Mouse (Mus musculus): ENCODE results near the gene Rcsd1.

Gene Rcsd1

GRCm38 (mm10) chr1:165709629-165710256 is at the start of gene Rcsd1:
Gene Rcsd1 (minus strand): TSS chr1:165709757.
- in situ Hi-C loops (cut with MboI; ENCODE audit: unreplicated experiment in 2 of 2) = loop anchor here in 1 of 2 experiments (25.0 kb wide), 1 partner anchor 822 kb away; no protein-coding TSS in a partner anchor

GRCm38 (mm10) chr1:165755194-165755593 is 45.6 kb upstream of the Rcsd1 start:
- in situ Hi-C loops (cut with MboI; ENCODE audit: unreplicated experiment in 2 of 2) = loop anchor here in 1 of 2 experiments (25.0 kb wide), 1 partner anchor 293 kb away; the partner anchor contains the start of genes Dcaf6 and Mpc2

GRCm38 (mm10) chr1:165754205-165754604 is 44.6 kb upstream of the Rcsd1 start:
- in situ Hi-C loops (cut with MboI; ENCODE audit: unreplicated experiment in 2 of 2) = loop anchor here in 1 of 2 experiments (25.0 kb wide), 1 partner anchor 292 kb away; the partner anchor contains the start of genes Dcaf6 and Mpc2

GRCm38 (mm10) chr1:165751838-165752237 is 42.3 kb upstream of the Rcsd1 start:
- in situ Hi-C loops (cut with MboI; ENCODE audit: unreplicated experiment in 2 of 2) = loop anchor here in 1 of 2 experiments (25.0 kb wide), 1 partner anchor 290 kb away; the partner anchor contains the start of genes Dcaf6 and Mpc2

GRCm38 (mm10) chr1:165751142-165751541 is 41.6 kb upstream of the Rcsd1 start:
- in situ Hi-C loops (cut with MboI; ENCODE audit: unreplicated experiment in 2 of 2) = loop anchor here in 1 of 2 experiments (25.0 kb wide), 1 partner anchor 289 kb away; the partner anchor contains the start of genes Dcaf6 and Mpc2

GRCm38 (mm10) chr1:165748053-165748452 is 38.5 kb upstream of the Rcsd1 start:
- in situ Hi-C loops (cut with MboI; ENCODE audit: unreplicated experiment in 2 of 2) = loop anchor here in 1 of 2 experiments (25.0 kb wide), 1 partner anchor 286 kb away; the partner anchor contains the start of genes Dcaf6 and Mpc2

GRCm38 (mm10) chr1:165741989-165742388 is 32.4 kb upstream of the Rcsd1 start:
- in situ Hi-C loops (cut with MboI; ENCODE audit: unreplicated experiment in 2 of 2) = loop anchor here in 1 of 2 experiments (25.0 kb wide), 1 partner anchor 280 kb away; the partner anchor contains the start of genes Dcaf6 and Mpc2

- in situ Hi-C loops (cut with MboI; ENCODE audit: unreplicated experiment in 2 of 2) = loop anchor here (5.0 to 25.0 kb wide), 3 partner anchors 77 to 277 kb away; partner anchors contain the start of genes Dcaf6 (in 1 of the 2) and Mpc2 (in 1 of the 2)
Observed at GRCm38 (mm10) chr1:165738985-165739384, 29.4 kb upstream of the Rcsd1 start.

- in situ Hi-C loops (cut with MboI; ENCODE audit: unreplicated experiment in 2 of 2) = loop anchor here (5.0 to 25.0 kb wide), 3 partner anchors 76 to 276 kb away; partner anchors contain the start of genes Dcaf6 (in 1 of the 2) and Mpc2 (in 1 of the 2)
Observed at GRCm38 (mm10) chr1:165737867-165738266, 28.3 kb upstream of the Rcsd1 start.

GRCm38 (mm10) chr1:165737451-165737850 is 27.9 kb upstream of the Rcsd1 start:
- in situ Hi-C loops (cut with MboI; ENCODE audit: unreplicated experiment in 2 of 2) = loop anchor here (5.0 to 25.0 kb wide), 3 partner anchors 75 to 275 kb away; partner anchors contain the start of genes Dcaf6 (in 1 of the 2) and Mpc2 (in 1 of the 2)

GRCm38 (mm10) chr1:165735826-165736818 is 26.6 kb upstream of the Rcsd1 start:
- in situ Hi-C loops (cut with MboI; ENCODE audit: unreplicated experiment in 2 of 2) = loop anchor here (5.0 to 25.0 kb wide), 3 partner anchors 74 to 274 kb away; partner anchors contain the start of genes Dcaf6 (in 1 of the 2) and Mpc2 (in 1 of the 2)

- in situ Hi-C loops (cut with MboI; ENCODE audit: unreplicated experiment in 2 of 2) = loop anchor here (5.0 to 25.0 kb wide), 4 partner anchors 38 to 273 kb away; partner anchors contain the start of genes Dcaf6 (in 1 of the 2) and Mpc2 (in 1 of the 2)
Observed at GRCm38 (mm10) chr1:165734840-165735239, 25.3 kb upstream of the Rcsd1 start.

GRCm38 (mm10) chr1:165731553-165731952 is 22.0 kb upstream of the Rcsd1 start:
- in situ Hi-C loops (cut with MboI; ENCODE audit: unreplicated experiment in 2 of 2) = loop anchor here (5.0 to 25.0 kb wide), 2 partner anchors 34 to 269 kb away; partner anchors contain the start of genes Dcaf6 (in 1 of the 2) and Mpc2 (in 1 of the 2)

GRCm38 (mm10) chr1:165730129-165730528 is 20.6 kb upstream of the Rcsd1 start:
- in situ Hi-C loops (cut with MboI; ENCODE audit: unreplicated experiment in 2 of 2) = loop anchor here (5.0 to 25.0 kb wide), 2 partner anchors 33 to 268 kb away; partner anchors contain the start of genes Dcaf6 (in 1 of the 2) and Mpc2 (in 1 of the 2)

- in situ Hi-C loops (cut with MboI; ENCODE audit: unreplicated experiment in 2 of 2) = loop anchor here in 1 of 2 experiments (25.0 kb wide), 1 partner anchor 266 kb away; the partner anchor contains the start of genes Dcaf6 and Mpc2
Observed at GRCm38 (mm10) chr1:165728057-165728639, 18.6 kb upstream of the Rcsd1 start.

- in situ Hi-C loops (cut with MboI; ENCODE audit: unreplicated experiment in 2 of 2) = loop anchor here in 1 of 2 experiments (25.0 kb wide), 1 partner anchor 265 kb away; the partner anchor contains the start of genes Dcaf6 and Mpc2
Observed at GRCm38 (mm10) chr1:165726986-165727385, 17.4 kb upstream of the Rcsd1 start.

- in situ Hi-C loops (cut with MboI; ENCODE audit: unreplicated experiment in 2 of 2) = loop anchor here in 1 of 2 experiments (25.0 kb wide), 1 partner anchor 263 kb away; the partner anchor contains the start of genes Dcaf6 and Mpc2
Observed at GRCm38 (mm10) chr1:165725039-165725644, 15.6 kb upstream of the Rcsd1 start.
